Mouse (Mus musculus) forebrain, embryonic 16.5 days (tissue): ENCODE results near the gene Ccdc141. TPM values are rescaled to one million over a fixed set of nuclear protein-coding genes. Genes with fewer than 3 reads are reported as not detected.

Experiments
- ATAC-seq: fragments of 200-750 bp; cut with Nextera tagmentation; 2 replicates; pipeline ENCODE4 v1.8.0; 2017; ENCODE audit warnings: mild to moderate bottlenecking, moderate library complexity
- H3K27ac ChIP-seq: fragments of 300-500 bp; sonication (generic); 2 replicates; pipeline ENCODE4 v1.5.1; 2014; ENCODE audit warnings: low read length, control low read depth
- H3K27me3 ChIP-seq: fragments of 300-500 bp; sonication (generic); replicated peaks from 2 replicates; pipeline ENCODE4 v1.6.1; 2014; ENCODE audit warnings: low read length; ENCODE audit not compliant: control insufficient read depth, insufficient read depth
- H3K36me3 ChIP-seq: fragments of 300-500 bp; sonication (generic); 2 replicates; pipeline ENCODE4 v1.6.1; 2014; ENCODE audit not compliant: control insufficient read depth, insufficient read depth
- H3K4me1 ChIP-seq: fragments of 300-500 bp; sonication (generic); replicated peaks from 2 replicates; pipeline ENCODE4 v1.6.1; 2014; ENCODE audit warnings: low read length; ENCODE audit not compliant: control insufficient read depth, insufficient read depth
- H3K4me2 ChIP-seq: fragments of 300-500 bp; sonication (generic); 2 replicates; pipeline ENCODE4 v1.6.1; 2014; ENCODE audit warnings: mild to moderate bottlenecking, low read length, control low read depth
- H3K4me3 ChIP-seq: fragments of 300-500 bp; sonication (generic); replicated peaks from 2 replicates; pipeline ENCODE4 v1.5.1; 2014; ENCODE audit warnings: mild to moderate bottlenecking, low read length, control low read depth
- H3K9ac ChIP-seq: fragments of 300-500 bp; sonication (generic); replicated peaks from 2 replicates; pipeline ENCODE4 v1.6.1; 2014; ENCODE audit warnings: low read depth, low read length, control low read depth
- H3K9me3 ChIP-seq: fragments of 300-500 bp; sonication (generic); 2 replicates; pipeline ENCODE4 v1.6.1; 2016; ENCODE audit warnings: low read length; ENCODE audit not compliant: control insufficient read depth
- WGBS: fragments of 180-500 bp; shearing (Covaris S2); extraction: QIAGEN DNeasy Blood & Tissue Kit; methylation state at CpG from one replicate; pipeline ENCODE4 v1.1.7; 2014; 5-methylcytosine and 5-hydroxymethylcytosine counted together
- polyA plus RNA-seq: library from polyadenylated mRNA; unstranded; fragments of >200 nt; fragmentation: Nextera tagmentation; extraction: Ambion mirVana; gene quantifications from 2 replicates; pipeline ENCODE4 v1.2.1, GENCODE M21; 2015

Gene Ccdc141
- polyA plus RNA-seq, 1 experiment from 2014 or later, result 4.8 TPM

- Histone ChIP-seq H3K9me3 (no peaks in the 10 kb centered on the region), H3K36me3 (peaks cover 19% of the 10 kb centered on the region), H3K4me3 (no peak overlapping the region), H3K27me3 (no peaks in the 10 kb centered on the region), H3K4me2 (no peak overlapping the region), H3K4me1 (no peaks in the 10 kb centered on the region), H3K9ac (no peak overlapping the region), H3K27ac (no peak overlapping the region)
- 91% methylated on average over 5 of the region's 5 CpGs for WGBS
- no peak for ATAC-seq
Measured at GRCm38 (mm10) chr2:77195056-77195455, 24.6 kb upstream of the Ccdc141 start.

DNA sequence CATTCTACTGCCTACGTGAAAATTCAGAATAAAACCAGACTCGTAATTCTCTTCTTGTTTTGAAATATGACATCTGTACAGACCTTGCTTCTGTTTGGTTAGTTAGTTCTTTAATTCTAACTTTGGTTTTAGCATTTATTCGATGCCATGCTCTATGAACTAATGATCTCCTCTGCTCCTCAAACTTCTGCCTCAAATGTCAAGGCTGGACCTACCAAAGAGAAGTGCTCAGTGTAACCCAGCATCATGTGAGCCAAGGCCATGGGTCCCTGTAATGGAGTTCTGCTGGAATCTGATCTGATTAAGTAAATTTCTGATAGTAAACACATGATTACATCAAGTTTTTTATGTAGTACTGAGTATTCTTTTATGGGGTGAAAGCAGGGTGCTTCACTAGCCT is 21.4 kb upstream of the Ccdc141 start:
- peaks cover 27% of the 10 kb centered on the region for H3K36me3 ChIP-seq
- ATAC-seq, result no peak
- no peak overlapping the region for H3K9ac ChIP-seq
- no peaks in the 10 kb centered on the region for H3K27me3 ChIP-seq
- H3K4me3 ChIP-seq, result no peak overlapping the region
- H3K27ac ChIP-seq, result no peak overlapping the region
- H3K4me1 ChIP-seq, result no peaks in the 10 kb centered on the region
- no peaks in the 10 kb centered on the region for H3K9me3 ChIP-seq
- 95% methylated on average over 3 of the region's 3 CpGs for WGBS
- no peak overlapping the region for H3K4me2 ChIP-seq

GRCm38 (mm10) chr2:77190891-77191290 is 20.5 kb upstream of the Ccdc141 start:
- Histone ChIP-seq H3K36me3 (peaks cover 27% of the 10 kb centered on the region), H3K4me1 (no peaks in the 10 kb centered on the region), H3K27me3 (no peaks in the 10 kb centered on the region), H3K9ac (no peak overlapping the region), H3K27ac (no peak overlapping the region), H3K9me3 (no peaks in the 10 kb centered on the region), H3K4me2 (no peak overlapping the region), H3K4me3 (no peak overlapping the region)
- ATAC-seq, result no peak
- 96% methylated on average over 7 of the region's 7 CpGs for WGBS

DNA sequence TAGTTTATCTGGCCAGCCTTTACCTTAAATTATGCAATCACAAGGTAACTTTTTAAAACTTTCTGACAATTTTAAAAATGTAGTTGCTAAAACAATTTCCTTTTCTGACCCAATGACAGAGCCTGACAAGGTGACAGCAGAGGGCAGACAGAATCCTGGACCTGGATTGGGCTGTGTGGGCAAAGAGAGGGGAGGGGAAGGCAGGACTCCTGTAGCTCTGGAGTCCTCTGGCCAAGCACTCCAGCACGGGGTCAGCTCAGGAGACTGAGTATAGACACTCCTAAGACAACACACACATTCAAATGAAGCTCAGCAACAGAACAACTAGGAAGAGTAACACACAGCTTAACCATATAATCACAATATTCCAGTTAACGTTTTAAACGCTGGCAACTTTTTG is 19.9 kb upstream of the Ccdc141 start:
- Histone ChIP-seq H3K9ac (no peak overlapping the region), H3K36me3 (peaks cover 27% of the 10 kb centered on the region), H3K4me2 (no peak overlapping the region), H3K27me3 (no peaks in the 10 kb centered on the region), H3K4me3 (no peak overlapping the region), H3K27ac (no peak overlapping the region), H3K4me1 (no peaks in the 10 kb centered on the region), H3K9me3 (no peaks in the 10 kb centered on the region)
- WGBS, result 90% methylated on average over 3 of the region's 3 CpGs
- no peak for ATAC-seq

- Histone ChIP-seq H3K27ac (no peak overlapping the region), H3K36me3 (peaks cover 24% of the 10 kb centered on the region), H3K4me2 (no peak overlapping the region), H3K9me3 (no peaks in the 10 kb centered on the region), H3K4me1 (no peaks in the 10 kb centered on the region), H3K9ac (no peak overlapping the region), H3K27me3 (no peaks in the 10 kb centered on the region), H3K4me3 (no peak overlapping the region)
- 95% methylated on average over 7 of the region's 7 CpGs for WGBS
- ATAC-seq, result no peak
Measured at GRCm38 (mm10) chr2:77189671-77190070, 19.2 kb upstream of the Ccdc141 start.

DNA sequence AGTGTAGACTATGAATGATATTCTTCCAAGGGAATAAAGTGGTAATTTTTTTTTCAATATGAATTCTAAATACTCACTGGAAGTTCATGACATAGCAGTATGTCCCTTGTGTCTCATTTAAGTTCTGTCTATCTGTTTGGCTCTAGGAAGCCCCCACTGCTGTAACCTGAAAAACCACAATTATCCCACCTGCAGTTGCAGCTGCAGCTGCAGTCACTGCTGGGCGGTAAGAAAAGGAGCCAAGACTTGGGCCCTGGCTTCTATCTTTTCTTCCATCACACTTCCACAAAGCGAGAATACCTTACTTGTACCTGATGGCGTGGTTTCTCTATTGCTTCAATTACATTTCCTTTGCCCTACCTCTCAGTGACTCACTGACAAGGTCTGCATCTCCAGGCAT is 17.1 kb upstream of the Ccdc141 start:
- Histone ChIP-seq H3K9me3 (no peaks in the 10 kb centered on the region), H3K4me3 (no peak overlapping the region), H3K36me3 (peaks cover 19% of the 10 kb centered on the region), H3K27ac (no peak overlapping the region), H3K27me3 (no peaks in the 10 kb centered on the region), H3K4me2 (no peak overlapping the region), H3K4me1 (no peaks in the 10 kb centered on the region), H3K9ac (no peak overlapping the region)
- ATAC-seq, result no peak
- WGBS, result 90% methylated on average over 3 of the region's 3 CpGs

DNA sequence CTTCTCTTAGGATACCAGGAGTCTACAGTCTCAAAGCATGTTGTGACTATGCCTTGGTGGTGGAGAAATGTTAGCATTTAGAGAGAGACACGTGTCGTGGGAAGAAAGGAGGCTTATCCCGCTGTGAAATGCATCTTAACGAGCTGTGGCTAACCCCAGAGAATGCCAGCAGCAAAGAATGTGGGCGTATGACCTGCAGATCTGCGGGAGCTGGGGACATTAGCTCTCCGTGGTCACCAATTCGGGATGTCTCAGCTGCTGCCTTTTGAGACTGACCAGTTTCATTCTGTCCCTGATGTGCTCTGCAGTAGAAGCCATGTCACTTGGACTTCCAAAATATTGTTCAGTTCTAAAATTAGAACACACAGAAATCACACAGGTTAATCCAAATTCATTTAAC is 16.5 kb upstream of the Ccdc141 start:
- Histone ChIP-seq H3K27me3 (no peaks in the 10 kb centered on the region), H3K4me1 (no peaks in the 10 kb centered on the region), H3K4me3 (no peak overlapping the region), H3K4me2 (no peak overlapping the region), H3K9me3 (no peaks in the 10 kb centered on the region), H3K27ac (no peak overlapping the region), H3K9ac (no peak overlapping the region), H3K36me3 (peaks cover 19% of the 10 kb centered on the region)
- 35% methylated on average over 8 of the region's 8 CpGs for WGBS
- ATAC-seq, result no peak

GRCm38 (mm10) chr2:77184049-77184571 is 13.7 kb upstream of the Ccdc141 start:
- H3K9me3 ChIP-seq, result no peaks in the 10 kb centered on the region
- 0 out of 2 replicates have a peak overlapping the region, but pooled peaks have one; percentile 16 for H3K27ac ChIP-seq
- no peaks in the 10 kb centered on the region for H3K4me1 ChIP-seq
- H3K36me3 ChIP-seq, result peaks cover 10% of the 10 kb centered on the region; the same call in 1 of the 2 replicates
- ATAC-seq, result peak; percentile 49
- no peak overlapping the region for H3K4me2 ChIP-seq
- H3K4me3 ChIP-seq, result no peak overlapping the region
- H3K27me3 ChIP-seq, result no peaks in the 10 kb centered on the region
- no peak overlapping the region for H3K9ac ChIP-seq
- 38% methylated on average over 8 of the region's 8 CpGs for WGBS

DNA sequence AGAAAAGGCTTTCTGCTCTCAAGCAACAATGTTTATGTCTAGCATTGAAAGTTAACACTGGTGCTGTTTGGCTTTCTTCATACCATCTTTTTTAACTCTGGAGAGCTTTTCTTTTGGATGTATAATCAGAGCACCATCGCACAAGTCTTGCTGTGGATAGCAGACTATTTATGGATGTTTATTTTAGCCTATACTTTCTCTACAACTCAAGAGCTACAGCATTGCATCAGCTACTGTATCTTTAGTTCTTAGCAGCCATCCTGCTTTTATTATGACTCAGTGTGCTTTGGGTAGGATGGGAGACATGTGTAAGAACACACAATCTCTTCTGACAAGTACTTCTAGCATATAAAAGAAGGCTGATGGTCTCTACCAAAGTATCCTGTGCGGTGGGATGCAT is 13.2 kb upstream of the Ccdc141 start:
- no peak for ATAC-seq

GRCm38 (mm10) chr2:77182996-77183380 is 12.6 kb upstream of the Ccdc141 start:
- WGBS, result 86% methylated on average over 6 of the region's 6 CpGs
- no peak overlapping the region for H3K9ac ChIP-seq
- ATAC-seq, result no peak
- H3K4me2 ChIP-seq, result no peak overlapping the region
- no peak overlapping the region for H3K4me3 ChIP-seq
- no peaks in the 10 kb centered on the region for H3K9me3 ChIP-seq
- no peaks in the 10 kb centered on the region for H3K4me1 ChIP-seq
- H3K36me3 ChIP-seq, result peaks cover 9% of the 10 kb centered on the region; the same call in 1 of the 2 replicates
- no peak overlapping the region for H3K27ac ChIP-seq
- H3K27me3 ChIP-seq, result no peaks in the 10 kb centered on the region

More for the DNA sequence above, 13.2 kb upstream of the Ccdc141 start:
- 95% methylated on average over 2 of the region's 2 CpGs for WGBS
- H3K9me3 ChIP-seq, result no peaks in the 10 kb centered on the region
- no peaks in the 10 kb centered on the region for H3K27me3 ChIP-seq
- no peak overlapping the region for H3K9ac ChIP-seq
- H3K36me3 ChIP-seq, result peaks cover 10% of the 10 kb centered on the region; the same call in 1 of the 2 replicates
- no peak overlapping the region for H3K4me3 ChIP-seq
- H3K4me1 ChIP-seq, result no peaks in the 10 kb centered on the region
- H3K27ac ChIP-seq, result no peak overlapping the region
- no peak overlapping the region for H3K4me2 ChIP-seq
